Mouse (Mus musculus): ENCODE measurements around the gene Gng12. TPM values are rescaled to one million over a fixed set of nuclear protein-coding genes. Genes with fewer than 3 reads are reported as not detected.

The Gng12 gene
- polyA plus RNA-seq, 1 experiment from 2014 or later = 165 TPM

DNA sequence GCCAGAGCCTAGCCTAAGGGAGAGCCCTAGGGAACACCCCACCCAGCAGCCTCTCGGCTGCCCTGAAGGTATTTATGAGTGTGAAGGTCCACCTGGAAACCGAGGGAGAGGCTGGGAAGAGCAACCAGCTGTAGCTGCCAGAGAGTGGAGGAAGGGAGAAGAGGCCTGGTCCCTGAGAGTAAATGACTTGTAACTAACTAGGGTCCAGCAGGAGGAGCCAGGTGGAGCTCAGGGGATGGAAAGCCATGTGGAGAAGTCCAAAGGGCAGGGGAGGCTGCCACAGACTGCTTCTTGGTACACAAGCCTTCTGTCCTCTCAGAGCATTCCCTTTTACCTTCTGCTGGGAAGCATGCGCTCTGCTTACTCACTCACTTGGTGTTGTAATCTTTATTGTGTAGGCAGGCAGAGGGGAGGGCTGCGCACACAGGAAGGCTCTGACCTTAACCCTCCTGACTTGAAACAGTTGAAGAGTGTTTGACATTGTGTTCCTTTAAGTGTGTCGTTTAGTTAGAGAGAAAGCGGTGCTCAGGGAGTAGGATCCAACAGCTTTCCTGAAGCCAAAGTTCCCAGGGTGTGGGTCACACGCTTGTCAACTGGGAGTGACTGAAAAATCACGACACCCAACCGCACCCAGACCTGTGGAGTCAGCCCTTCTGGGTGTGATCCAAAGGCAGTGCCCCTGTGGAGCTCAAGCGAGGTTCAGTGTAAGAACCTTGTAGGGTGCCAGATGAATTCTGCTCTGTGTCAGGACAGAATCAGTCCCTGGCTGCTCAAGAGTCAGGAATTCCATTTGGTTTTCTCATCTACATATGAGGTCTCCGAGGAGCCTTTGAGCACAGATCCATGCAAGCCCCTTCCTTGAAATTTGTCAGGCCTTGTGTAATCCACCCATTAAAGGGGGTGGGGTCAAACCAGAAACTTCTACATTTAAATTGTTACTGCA is 14.6 kb downstream of the Gng12 start:
- Histone ChIP-seq H3K27ac (ENCODE audit: low read length) (peak overlapping the region; percentile 90), H3K4me2 (ENCODE audit: low read depth, low read length) (peak overlapping the region; percentile 45), H3K4me1 (ENCODE audit: control insufficient read depth, insufficient read depth, low read length) (peaks cover 25% of the 10 kb centered on the region), H3K36me3 (ENCODE audit: control insufficient read depth, insufficient read depth, low read length) (no peaks in the 10 kb centered on the region), H3K9me3 (ENCODE audit: control insufficient read depth, low read length) (no peaks in the 10 kb centered on the region), H3K4me3 (ENCODE audit: low read length) (0 out of 2 replicates have a peak overlapping the region, but pooled peaks have one; percentile 17), H3K9ac (ENCODE audit: low read depth, low read length) (0 out of 2 replicates have a peak overlapping the region, but pooled peaks have one; percentile 20), H3K27me3 (replicated peaks; ENCODE audit: control insufficient read depth, insufficient read depth, low read length) (no peaks in the 10 kb centered on the region)
- 32% methylated on average over 11 of the region's 11 CpGs for WGBS
- peak; percentile 93 for ATAC-seq

DNA sequence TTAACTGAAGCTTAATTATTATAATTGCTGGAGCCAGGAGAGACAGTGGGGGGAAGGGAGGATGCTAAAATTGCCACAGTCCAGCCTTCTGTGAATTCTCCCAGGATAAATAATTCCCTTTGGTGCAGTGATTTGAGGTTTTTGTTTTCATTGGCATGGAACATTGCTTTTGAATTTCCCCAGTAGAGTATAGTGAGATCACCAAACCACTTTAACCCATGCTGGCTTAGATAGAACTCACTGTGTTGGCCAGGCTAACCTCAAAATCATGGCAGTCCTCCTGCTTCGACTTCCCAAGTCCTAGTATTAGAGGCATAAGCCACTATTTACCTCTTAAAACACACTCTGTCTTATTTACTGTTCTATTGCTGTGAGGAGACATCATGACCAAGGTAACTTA is 17.2 kb downstream of the Gng12 start:
- Histone ChIP-seq H3K9me3 (ENCODE audit: control insufficient read depth, low read length) (no peaks in the 10 kb centered on the region), H3K4me2 (ENCODE audit: low read depth, low read length) (no peak overlapping the region), H3K4me1 (ENCODE audit: control insufficient read depth, insufficient read depth, low read length) (peaks cover 10% of the 10 kb centered on the region; the same call in 1 of the 2 replicates), H3K27ac (ENCODE audit: low read length) (no peak overlapping the region), H3K4me3 (ENCODE audit: low read length) (no peak overlapping the region), H3K9ac (ENCODE audit: low read depth, low read length) (no peak overlapping the region), H3K27me3 (replicated peaks; ENCODE audit: control insufficient read depth, insufficient read depth, low read length) (no peaks in the 10 kb centered on the region), H3K36me3 (ENCODE audit: control insufficient read depth, insufficient read depth, low read length) (0 out of 2 replicates have a peak, but pooled peaks cover 3% of the 10 kb centered on the region)
- 92% methylated on average over 1 of the region's 1 CpGs for WGBS
- no peak for ATAC-seq

DNA sequence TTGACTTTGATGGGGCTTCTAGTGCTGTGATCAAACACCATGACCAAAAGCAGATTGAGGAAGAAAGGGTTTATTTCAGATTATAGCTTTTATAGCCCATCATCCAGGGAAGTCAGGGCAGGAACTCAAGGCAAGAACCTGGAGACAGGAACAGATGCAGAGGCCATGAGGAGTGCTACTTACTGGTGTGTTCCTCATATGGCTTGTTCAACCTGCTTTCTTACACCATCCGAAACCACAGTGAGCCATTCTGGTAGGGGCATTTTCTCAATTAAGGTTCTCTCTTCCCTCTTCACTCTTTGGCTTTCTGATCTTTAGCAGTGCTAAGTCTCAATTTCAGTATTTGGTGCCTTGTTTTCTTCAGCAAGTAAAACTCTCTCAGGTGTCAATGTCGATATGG is 19.4 kb downstream of the Gng12 start:
- Histone ChIP-seq H3K4me1 (ENCODE audit: control insufficient read depth, insufficient read depth, low read length) (0 out of 2 replicates have a peak, but pooled peaks cover under 1% of the 10 kb centered on the region), H3K4me3 (ENCODE audit: low read length) (no peak overlapping the region), H3K4me2 (ENCODE audit: low read depth, low read length) (no peak overlapping the region), H3K36me3 (ENCODE audit: control insufficient read depth, insufficient read depth, low read length) (0 out of 2 replicates have a peak, but pooled peaks cover 3% of the 10 kb centered on the region), H3K9me3 (ENCODE audit: control insufficient read depth, low read length) (no peaks in the 10 kb centered on the region), H3K9ac (ENCODE audit: low read depth, low read length) (no peak overlapping the region), H3K27ac (ENCODE audit: low read length) (no peak overlapping the region), H3K27me3 (replicated peaks; ENCODE audit: control insufficient read depth, insufficient read depth, low read length) (no peaks in the 10 kb centered on the region)
- 96% methylated on average over 2 of the region's 2 CpGs for WGBS
- no peak for ATAC-seq

DNA sequence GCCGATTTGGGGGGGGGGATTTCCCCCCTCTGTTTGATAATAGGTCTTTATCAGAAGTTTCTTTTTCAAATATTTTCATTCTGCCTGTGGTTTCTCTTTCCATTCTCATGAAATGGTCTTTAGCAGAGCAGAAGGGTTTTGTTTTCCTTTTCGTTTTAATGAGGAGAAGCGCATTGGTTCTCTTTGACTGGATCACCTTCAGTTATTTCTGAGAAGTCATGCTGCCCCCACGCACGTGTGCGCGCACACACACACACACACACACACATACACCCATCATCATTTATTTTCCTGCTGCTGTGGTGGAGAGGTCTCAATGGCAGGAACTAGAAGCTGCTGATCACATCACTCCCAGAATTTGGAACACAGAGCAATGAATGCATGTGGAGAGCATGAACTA is 20.8 kb downstream of the Gng12 start:
- no peak for ATAC-seq
- WGBS = 89% methylated on average over 7 of the region's 7 CpGs
- H3K36me3 ChIP-seq (ENCODE audit: control insufficient read depth, insufficient read depth, low read length) = 0 out of 2 replicates have a peak, but pooled peaks cover 3% of the 10 kb centered on the region
- H3K9me3 ChIP-seq (ENCODE audit: control insufficient read depth, low read length) = no peaks in the 10 kb centered on the region
- peaks cover 11% of the 10 kb centered on the region; the same call in 1 of the 2 replicates for H3K4me1 ChIP-seq (ENCODE audit: control insufficient read depth, insufficient read depth, low read length)
- H3K27me3 ChIP-seq (replicated peaks; ENCODE audit: control insufficient read depth, insufficient read depth, low read length) = no peaks in the 10 kb centered on the region
- H3K27ac ChIP-seq (ENCODE audit: low read length) = no peak overlapping the region
- H3K4me2 ChIP-seq (ENCODE audit: low read depth, low read length) = no peak overlapping the region
- no peak overlapping the region for H3K9ac ChIP-seq (ENCODE audit: low read depth, low read length)
- no peak overlapping the region for H3K4me3 ChIP-seq (ENCODE audit: low read length)

DNA sequence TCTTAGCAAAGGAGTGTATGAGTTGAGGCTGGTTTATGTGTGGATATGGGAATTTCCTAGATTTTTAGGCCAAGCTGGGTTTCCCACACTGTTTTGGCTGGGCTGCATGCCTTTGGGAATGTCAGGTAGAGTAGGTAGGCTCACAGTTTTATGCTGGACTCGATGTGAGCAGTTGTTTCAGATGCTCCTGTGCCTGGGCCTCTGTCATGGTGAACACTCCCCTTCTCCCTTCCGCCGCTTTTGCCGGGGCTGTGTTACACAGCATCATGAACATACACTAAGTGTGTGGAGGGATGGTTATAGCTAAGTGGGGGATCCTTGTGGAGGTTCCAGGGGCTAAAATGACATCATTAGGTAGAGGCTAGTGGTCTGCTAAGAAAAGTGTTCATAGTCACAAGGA is 24.6 kb downstream of the Gng12 start:
- Histone ChIP-seq H3K27me3 (replicated peaks; ENCODE audit: control insufficient read depth, insufficient read depth, low read length) (no peaks in the 10 kb centered on the region), H3K9me3 (ENCODE audit: control insufficient read depth, low read length) (no peaks in the 10 kb centered on the region), H3K4me1 (ENCODE audit: control insufficient read depth, insufficient read depth, low read length) (peaks cover 11% of the 10 kb centered on the region; the same call in 1 of the 2 replicates), H3K4me2 (ENCODE audit: low read depth, low read length) (no peak overlapping the region), H3K9ac (ENCODE audit: low read depth, low read length) (no peak overlapping the region), H3K4me3 (ENCODE audit: low read length) (no peak overlapping the region), H3K36me3 (ENCODE audit: control insufficient read depth, insufficient read depth, low read length) (0 out of 2 replicates have a peak, but pooled peaks cover 3% of the 10 kb centered on the region), H3K27ac (ENCODE audit: low read length) (no peak overlapping the region)
- no peak for ATAC-seq
- WGBS = 88% methylated on average over 4 of the region's 4 CpGs

DNA sequence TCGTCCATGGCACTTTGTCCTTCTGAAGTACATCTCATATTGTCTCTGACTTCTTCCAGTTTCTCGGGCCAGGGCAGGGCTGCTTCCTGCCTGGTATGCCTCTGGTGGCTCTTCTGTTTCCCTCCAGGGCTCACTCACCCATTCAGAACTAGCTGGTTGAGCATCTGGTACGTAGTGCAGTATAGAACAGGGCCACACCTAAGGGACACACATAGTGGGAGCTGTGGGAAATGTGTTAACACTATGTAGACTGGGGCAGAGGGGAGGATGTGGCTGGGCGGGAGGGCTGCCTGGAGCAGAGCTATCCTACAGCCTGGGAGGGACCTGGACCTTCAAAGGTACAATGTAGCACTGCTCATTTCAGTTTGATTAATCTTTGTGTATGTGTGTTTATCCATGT is 25.6 kb downstream of the Gng12 start:
- 84% methylated on average over 4 of the region's 4 CpGs for WGBS
- Histone ChIP-seq H3K27ac (ENCODE audit: low read length) (no peak overlapping the region), H3K36me3 (ENCODE audit: control insufficient read depth, insufficient read depth, low read length) (0 out of 2 replicates have a peak, but pooled peaks cover 3% of the 10 kb centered on the region)

DNA sequence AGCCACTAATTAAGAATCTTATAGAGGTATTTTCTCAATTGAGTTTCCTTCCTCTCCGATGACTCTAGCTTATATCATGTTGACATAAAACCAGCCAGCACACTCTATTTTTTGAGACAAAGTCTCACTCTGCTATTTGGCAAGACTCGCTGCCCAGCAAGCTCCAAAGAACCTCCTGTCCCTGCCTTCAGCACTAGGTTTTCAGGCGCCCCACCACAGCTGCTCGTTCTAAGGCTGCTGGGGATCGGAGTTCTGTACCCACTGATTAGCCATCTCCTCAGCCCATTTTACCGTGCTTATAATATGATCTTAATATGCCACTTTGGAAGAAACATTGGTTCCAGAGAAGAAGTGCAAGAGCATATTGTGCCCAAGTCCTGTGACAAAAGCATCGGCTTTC is 26.3 kb downstream of the Gng12 start:
- Histone ChIP-seq H3K4me1 (ENCODE audit: control insufficient read depth, insufficient read depth, low read length) (peaks cover 14% of the 10 kb centered on the region; the same call in 1 of the 2 replicates), H3K36me3 (ENCODE audit: control insufficient read depth, insufficient read depth, low read length) (0 out of 2 replicates have a peak, but pooled peaks cover under 1% of the 10 kb centered on the region), H3K4me3 (ENCODE audit: low read length) (no peak overlapping the region), H3K27me3 (replicated peaks; ENCODE audit: control insufficient read depth, insufficient read depth, low read length) (no peaks in the 10 kb centered on the region), H3K4me2 (ENCODE audit: low read depth, low read length) (no peak overlapping the region), H3K27ac (ENCODE audit: low read length) (no peak overlapping the region), H3K9me3 (ENCODE audit: control insufficient read depth, low read length) (no peaks in the 10 kb centered on the region), H3K9ac (ENCODE audit: low read depth, low read length) (no peak overlapping the region)
- no peak for ATAC-seq
- WGBS = 91% methylated on average over 7 of the region's 7 CpGs

More for the DNA sequence above, 25.6 kb downstream of the Gng12 start:
- H3K27me3 ChIP-seq (replicated peaks; ENCODE audit: control insufficient read depth, insufficient read depth, low read length) = no peaks in the 10 kb centered on the region
- no peak overlapping the region for H3K9ac ChIP-seq (ENCODE audit: low read depth, low read length)
- no peaks in the 10 kb centered on the region for H3K9me3 ChIP-seq (ENCODE audit: control insufficient read depth, low read length)
- H3K4me1 ChIP-seq (ENCODE audit: control insufficient read depth, insufficient read depth, low read length) = peaks cover 14% of the 10 kb centered on the region; the same call in 1 of the 2 replicates
- no peak overlapping the region for H3K4me3 ChIP-seq (ENCODE audit: low read length)
- ATAC-seq = peak; percentile 28; the same call in 1 of the 2 replicates
- H3K4me2 ChIP-seq (ENCODE audit: low read depth, low read length) = no peak overlapping the region

DNA sequence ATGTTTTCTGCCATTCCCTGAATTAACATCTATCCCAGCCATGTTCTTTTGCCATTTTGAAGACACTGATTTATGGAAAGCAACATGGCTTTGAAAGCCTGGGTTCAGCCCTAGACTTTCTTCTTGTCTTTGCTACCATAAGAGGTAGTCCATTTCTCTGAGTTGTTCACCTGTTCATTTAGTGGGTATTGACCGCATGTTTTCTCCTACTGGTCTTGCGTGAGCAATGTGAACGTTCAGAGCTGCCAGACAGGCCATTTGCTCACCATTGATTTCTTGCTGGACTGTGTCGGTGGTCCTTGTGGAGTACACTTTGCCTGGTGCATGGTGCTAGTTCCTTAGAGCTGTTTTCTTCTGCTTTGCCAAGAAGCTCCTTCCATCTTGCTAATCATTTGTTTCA is 27.7 kb downstream of the Gng12 start:
- H3K4me1 ChIP-seq (ENCODE audit: control insufficient read depth, insufficient read depth, low read length) = peaks cover 14% of the 10 kb centered on the region; the same call in 1 of the 2 replicates
- no peak for ATAC-seq
- no peak overlapping the region for H3K9ac ChIP-seq (ENCODE audit: low read depth, low read length)
- no peak overlapping the region for H3K4me3 ChIP-seq (ENCODE audit: low read length)
- no peaks in the 10 kb centered on the region for H3K36me3 ChIP-seq (ENCODE audit: control insufficient read depth, insufficient read depth, low read length)
- no peak overlapping the region for H3K27ac ChIP-seq (ENCODE audit: low read length)
- H3K4me2 ChIP-seq (ENCODE audit: low read depth, low read length) = no peak overlapping the region
- 86% methylated on average over 4 of the region's 4 CpGs for WGBS
- no peaks in the 10 kb centered on the region for H3K27me3 ChIP-seq (replicated peaks; ENCODE audit: control insufficient read depth, insufficient read depth, low read length)
- no peaks in the 10 kb centered on the region for H3K9me3 ChIP-seq (ENCODE audit: control insufficient read depth, low read length)

DNA sequence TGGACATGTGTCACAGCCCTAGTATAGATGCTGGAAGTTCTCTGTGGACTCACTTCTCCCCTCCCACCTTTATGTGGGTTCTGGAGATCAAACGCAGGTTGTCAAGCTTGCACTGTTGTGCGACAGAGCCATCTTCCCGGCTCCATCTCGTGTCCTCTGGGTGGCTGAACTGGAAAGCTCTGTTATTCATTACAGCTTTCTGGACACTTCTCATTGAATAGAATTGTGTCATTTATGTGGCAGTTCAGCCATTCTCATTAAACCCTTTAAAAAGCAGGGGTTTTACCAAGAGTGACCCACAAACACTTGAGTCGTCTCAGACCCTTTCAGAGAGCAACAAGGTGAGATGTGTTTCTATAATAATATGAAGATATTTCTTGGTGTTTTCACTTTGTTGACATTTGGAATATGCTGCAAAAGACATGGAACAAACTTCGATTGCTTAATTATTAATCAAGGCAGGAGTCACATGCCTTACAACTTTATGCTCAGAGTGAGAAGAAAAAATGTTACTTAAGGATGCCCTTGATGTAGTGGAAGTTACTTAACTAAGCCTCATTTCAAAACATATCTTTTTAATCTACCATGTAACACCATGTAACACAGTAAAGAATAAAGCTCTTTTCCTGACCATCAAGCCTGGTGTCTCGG is 28.2 kb downstream of the Gng12 start:
- Histone ChIP-seq H3K4me3 (ENCODE audit: low read length) (no peak overlapping the region), H3K9ac (ENCODE audit: low read depth, low read length) (no peak overlapping the region), H3K9me3 (ENCODE audit: control insufficient read depth, low read length) (no peaks in the 10 kb centered on the region), H3K27ac (ENCODE audit: low read length) (no peak overlapping the region), H3K27me3 (replicated peaks; ENCODE audit: control insufficient read depth, insufficient read depth, low read length) (no peaks in the 10 kb centered on the region), H3K4me2 (ENCODE audit: low read depth, low read length) (no peak overlapping the region), H3K36me3 (ENCODE audit: control insufficient read depth, insufficient read depth, low read length) (no peaks in the 10 kb centered on the region), H3K4me1 (ENCODE audit: control insufficient read depth, insufficient read depth, low read length) (peaks cover 14% of the 10 kb centered on the region; the same call in 1 of the 2 replicates)
- no peak for ATAC-seq
- 78% methylated on average over 7 of the region's 7 CpGs for WGBS
